Mouse (Mus musculus) limb, embryonic 11.5 days (tissue): Measurements from ENCODE around the gene Ddb1. TPM values are rescaled to one million over a fixed set of nuclear protein-coding genes. Genes with fewer than 3 reads are reported as not detected.

Source experiments
- ATAC-seq: fragments of 200-750 bp; cut with Nextera tagmentation; 2 replicates; pipeline ENCODE4 v1.8.0; 2017; ENCODE audit warnings: low read depth; ENCODE audit not compliant: insufficient number of reproducible peaks, low FRiP score, low TSS enrichment
- DNase-seq: peaks from one replicate; pipeline ENCODE4 v3.0.0-alpha.2; 2015; ENCODE audit warnings: low spot score
- H3K27ac ChIP-seq: fragments of 300-500 bp; sonication (generic); replicated peaks from 2 replicates; pipeline ENCODE4 v1.5.1; 2014; ENCODE audit warnings: low read depth, mild to moderate bottlenecking, low read length
- H3K27me3 ChIP-seq: fragments of 300-500 bp; sonication (generic); 2 replicates; pipeline ENCODE4 v1.6.1; 2014; ENCODE audit warnings: mild to moderate bottlenecking, low read length, mixed read lengths; ENCODE audit not compliant: control insufficient read depth, insufficient read depth
- H3K36me3 ChIP-seq: fragments of 300-500 bp; sonication (generic); 2 replicates; pipeline ENCODE4 v1.6.1; 2014; ENCODE audit warnings: mild to moderate bottlenecking, low read length, moderate library complexity, mixed read lengths; ENCODE audit not compliant: control insufficient read depth, insufficient read depth
- H3K4me1 ChIP-seq: fragments of 300-500 bp; sonication (generic); 2 replicates; pipeline ENCODE4 v1.6.1; 2014; ENCODE audit warnings: low read length, mixed read lengths; ENCODE audit not compliant: control insufficient read depth, insufficient read depth
- H3K4me2 ChIP-seq: fragments of 300-500 bp; sonication (generic); 2 replicates; pipeline ENCODE4 v1.6.1; 2014; ENCODE audit warnings: low read depth, mild to moderate bottlenecking, moderate library complexity; ENCODE audit not compliant: severe bottlenecking
- H3K4me3 ChIP-seq: fragments of 300-500 bp; sonication (generic); 2 replicates; pipeline ENCODE4 v1.5.1; 2014; ENCODE audit warnings: low read depth, low read length
- H3K9ac ChIP-seq: fragments of 300-500 bp; sonication (generic); 2 replicates; pipeline ENCODE4 v1.6.1; 2014; ENCODE audit warnings: mild to moderate bottlenecking, low read length
- H3K9me3 ChIP-seq: fragments of 300-500 bp; sonication (generic); 2 replicates; pipeline ENCODE4 v1.6.1; 2016; ENCODE audit warnings: low read length; ENCODE audit not compliant: control insufficient read depth
- WGBS: fragments of 180-500 bp; shearing (Covaris S2); extraction: QIAGEN DNeasy Blood & Tissue Kit; methylation state at CpG from one replicate; pipeline ENCODE4 v1.1.7; 2014; 5-methylcytosine and 5-hydroxymethylcytosine counted together
- polyA plus RNA-seq: library from polyadenylated mRNA; unstranded; fragments of >200 nt; fragmentation: Nextera tagmentation; extraction: Ambion mirVana; gene quantifications from 2 replicates; pipeline ENCODE4 v1.2.1, GENCODE M21; 2014

The Ddb1 gene
- polyA plus RNA-seq, 1 experiment from 2014 or later: 423 TPM

GRCm38 (mm10) chr19:10634872-10635318 is 29.8 kb downstream of the Ddb1 start:
- DNase-seq: peak; percentile 77
- Histone ChIP-seq H3K27ac (no peak overlapping the region), H3K36me3 (peaks cover 3% of the 10 kb centered on the region; the same call in 1 of the 2 replicates), H3K9me3 (no peaks in the 10 kb centered on the region), H3K4me1 (peaks cover 3% of the 10 kb centered on the region; the same call in 1 of the 2 replicates), H3K4me2 (peak overlapping the region; percentile 86), H3K27me3 (no peaks in the 10 kb centered on the region), H3K4me3 (peak overlapping the region; percentile 35), H3K9ac (peak overlapping the region; percentile 59)
- ATAC-seq: peak; percentile 76
- 4% methylated on average over 21 of the region's 21 CpGs for WGBS

- ATAC-seq (no peak), DNase-seq (no peak)
- Histone ChIP-seq H3K9ac (no peak overlapping the region), H3K27ac (no peak overlapping the region), H3K9me3 (no peaks in the 10 kb centered on the region), H3K4me1 (peaks cover 3% of the 10 kb centered on the region; the same call in 1 of the 2 replicates), H3K4me3 (no peak overlapping the region; the same call in 1 of the 2 replicates), H3K36me3 (no peaks in the 10 kb centered on the region), H3K4me2 (no peak overlapping the region), H3K27me3 (no peaks in the 10 kb centered on the region)
- WGBS: 63% methylated on average over 7 of the region's 7 CpGs
These were observed 32.7 kb downstream of the Ddb1 start for GRCm38 (mm10) chr19:10637840-10638239.

GRCm38 (mm10) chr19:10640080-10640479 is 35.0 kb downstream of the Ddb1 start:
- no peak overlapping the region for H3K4me3 ChIP-seq
- H3K4me2 ChIP-seq: peak overlapping the region; percentile 3; the same call in 1 of the 2 replicates
- DNase-seq (no peak), ATAC-seq (no peak)
- no peaks in the 10 kb centered on the region for H3K27me3 ChIP-seq
- H3K4me1 ChIP-seq: peaks cover 2% of the 10 kb centered on the region; the same call in 1 of the 2 replicates
- H3K27ac ChIP-seq: no peak overlapping the region
- H3K36me3 ChIP-seq: no peaks in the 10 kb centered on the region
- no peaks in the 10 kb centered on the region for H3K9me3 ChIP-seq
- WGBS: 16% methylated on average over 5 of the region's 5 CpGs
- H3K9ac ChIP-seq: no peak overlapping the region

GRCm38 (mm10) chr19:10640589-10641378 is 35.7 kb downstream of the Ddb1 start:
- Histone ChIP-seq H3K4me2 (peak overlapping the region; percentile 3; the same call in 1 of the 2 replicates), H3K9ac (no peak overlapping the region; the same call in 1 of the 2 replicates), H3K9me3 (no peaks in the 10 kb centered on the region), H3K4me3 (no peak overlapping the region), H3K27ac (no peak overlapping the region), H3K27me3 (no peaks in the 10 kb centered on the region), H3K36me3 (no peaks in the 10 kb centered on the region), H3K4me1 (no peaks in the 10 kb centered on the region)
- DNase-seq (no peak), ATAC-seq (peak; percentile 60; the same call in 1 of the 2 replicates)
- 43% methylated on average over 13 of the region's 13 CpGs for WGBS

- Histone ChIP-seq H3K36me3 (no peaks in the 10 kb centered on the region), H3K27ac (no peak overlapping the region), H3K4me2 (no peak overlapping the region), H3K9me3 (no peaks in the 10 kb centered on the region), H3K4me1 (no peaks in the 10 kb centered on the region), H3K27me3 (no peaks in the 10 kb centered on the region), H3K4me3 (no peak overlapping the region), H3K9ac (no peak overlapping the region)
- no peak for DNase-seq
- WGBS: 90% methylated on average over 2 of the region's 2 CpGs
- ATAC-seq: no peak
These were observed 40.5 kb downstream of the Ddb1 start for GRCm38 (mm10) chr19:10645616-10646015.

- H3K9ac ChIP-seq: no peak overlapping the region
- no peak for ATAC-seq
- H3K36me3 ChIP-seq: no peaks in the 10 kb centered on the region
- H3K27ac ChIP-seq: no peak overlapping the region
- 85% methylated on average over 8 of the region's 8 CpGs for WGBS
- no peak overlapping the region for H3K4me2 ChIP-seq
- H3K4me1 ChIP-seq: no peaks in the 10 kb centered on the region
- H3K27me3 ChIP-seq: no peaks in the 10 kb centered on the region
- H3K4me3 ChIP-seq: no peak overlapping the region
- no peaks in the 10 kb centered on the region for H3K9me3 ChIP-seq
- no peak for DNase-seq
These were observed 43.0 kb downstream of the Ddb1 start for GRCm38 (mm10) chr19:10648156-10648555.

GRCm38 (mm10) chr19:10656058-10656457 is 50.9 kb downstream of the Ddb1 start:
- WGBS: 51% methylated on average over 3 of the region's 3 CpGs
- H3K9me3 ChIP-seq: no peaks in the 10 kb centered on the region
- no peak overlapping the region for H3K4me3 ChIP-seq
- H3K4me2 ChIP-seq: no peak overlapping the region
- H3K36me3 ChIP-seq: no peaks in the 10 kb centered on the region
- no peak for DNase-seq
- H3K27ac ChIP-seq: no peak overlapping the region
- ATAC-seq: no peak
- H3K4me1 ChIP-seq: no peaks in the 10 kb centered on the region
- H3K27me3 ChIP-seq: no peaks in the 10 kb centered on the region
- H3K9ac ChIP-seq: no peak overlapping the region

- no peak for ATAC-seq
- WGBS: 75% methylated on average over 5 of the region's 5 CpGs
- no peak overlapping the region for H3K27ac ChIP-seq
These were observed 52.6 kb downstream of the Ddb1 start for GRCm38 (mm10) chr19:10657742-10658141.

More at GRCm38 (mm10) chr19:10657742-10658141, 52.6 kb downstream of the Ddb1 start:
- DNase-seq: no peak
- no peak overlapping the region for H3K9ac ChIP-seq
- no peaks in the 10 kb centered on the region for H3K4me1 ChIP-seq
- no peak overlapping the region for H3K4me2 ChIP-seq
- no peaks in the 10 kb centered on the region for H3K27me3 ChIP-seq
- H3K9me3 ChIP-seq: no peaks in the 10 kb centered on the region
- H3K4me3 ChIP-seq: no peak overlapping the region
- H3K36me3 ChIP-seq: no peaks in the 10 kb centered on the region
